Mouse (Mus musculus) neutrophil, adult 65 days (primary cell): ENCODE results near the gene Lgals3bp. TPM values are rescaled to one million over a fixed set of nuclear protein-coding genes. Genes with fewer than 3 reads are reported as not detected.

Experiments used
- total RNA-seq: library from RNA; stranded (reverse); gene quantifications from 2 replicates; pipeline ENCODE4 v1.2.4, GENCODE M21; 2023

The Lgals3bp gene
- total RNA-seq: 7.4 and 8.2 TPM in 2 replicates

GRCm38 (mm10) chr11:118401760-118402280 is at the start of gene Lgals3bp:
TSS of gene Lgals3bp (minus strand) at chr11:118402092.

GRCm38 (mm10) chr11:118427986-118428385 is 26.1 kb upstream of the Lgals3bp start, which contains the start of gene C1qtnf1:
TSS of gene C1qtnf1 (plus strand) at chr11:118428203.

GRCm38 (mm10) chr11:118418834-118419504 is 17.1 kb upstream of the Lgals3bp start, which contains the start of gene Cant1:
TSS of gene Cant1 (minus strand) at chr11:118419086.

GRCm38 (mm10) chr11:118355640-118356039 is 46.3 kb downstream of the Lgals3bp start, which contains the start of gene Timp2:
TSS of gene Timp2 (minus strand) at chr11:118355740.

Other genes with a start within 250 kb of the Lgals3bp start
- 43.2 and 71.7 TPM in 2 replicates for gene Cyth1, start 153.5 kb downstream of the Lgals3bp start, total RNA-seq
- gene Usp36, start 111.8 kb downstream of the Lgals3bp start, total RNA-seq: 10.8 and 19.8 TPM in 2 replicates
- gene Cep295nl, start 59.6 kb downstream of the Lgals3bp start, total RNA-seq: 11.3 and 28.7 TPM in 2 replicates
- 144 and 148 TPM in 2 replicates for gene Timp2, start 46.4 kb downstream of the Lgals3bp start, total RNA-seq
- gene Cant1, start 17.0 kb upstream of the Lgals3bp start, total RNA-seq: 23.3 and 27.4 TPM in 2 replicates
- gene C1qtnf1, start 26.1 kb upstream of the Lgals3bp start, total RNA-seq: not detected in 2 replicates
- 1.9 and 3.4 TPM in 2 replicates for gene Engase, start 74.7 kb upstream of the Lgals3bp start, total RNA-seq